Comparison of ENCODE assay signal across 14 mouse cellular contexts in the genomic region with DNA sequence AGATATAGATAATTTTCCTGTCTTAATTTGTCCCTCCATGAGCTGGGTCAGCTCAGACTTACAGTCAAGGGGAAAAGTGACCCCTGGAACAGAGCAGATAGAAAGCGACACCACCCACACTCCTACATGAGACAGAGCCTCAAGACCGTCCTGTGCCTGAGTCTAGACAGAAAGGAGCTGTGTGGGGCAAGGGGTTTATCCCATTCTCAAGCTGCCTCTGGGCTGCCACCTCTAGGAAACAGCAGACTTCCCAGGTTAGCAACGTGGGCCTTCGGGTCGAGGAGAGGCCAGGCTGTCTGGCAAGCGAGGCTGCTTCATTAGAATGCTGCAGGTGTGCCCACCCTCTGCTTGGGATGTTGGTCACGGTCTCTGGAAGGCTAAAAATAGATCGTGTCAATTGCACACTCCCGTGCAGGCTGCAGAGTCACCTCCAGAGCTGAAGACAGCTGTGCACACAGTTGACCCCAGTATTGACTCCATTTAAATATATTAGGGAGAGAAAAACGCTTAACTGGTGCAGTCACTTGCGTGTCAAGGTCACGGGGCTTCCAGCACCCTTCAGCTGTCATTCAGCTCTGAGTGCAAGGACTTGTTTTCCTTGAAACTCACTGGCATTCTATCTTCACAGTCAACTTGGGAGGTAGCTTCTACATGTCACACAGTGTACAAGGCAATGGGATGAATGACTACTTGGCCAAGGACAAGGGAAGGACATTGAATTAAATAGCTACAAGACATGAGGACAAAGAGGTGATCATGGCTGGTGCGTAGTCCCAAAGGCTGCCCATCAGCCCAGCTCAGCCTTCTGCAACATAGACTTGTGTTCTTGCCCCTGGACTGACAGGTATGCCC. TPM values are rescaled to one million over a fixed set of nuclear protein-coding genes. Genes with fewer than 3 reads are reported as not detected.
A peak's percentile ranks its signal among the peaks of the same experiment; 100 is the strongest.
DNase-seq lines count a peak whose midpoint lies in the region; ATAC-seq and TF ChIP-seq lines count a peak whose summit lies in the region.
"Had no signal": no experiment of that assay in that cellular context is flagged by ENCODE, and none has a peak within 500 bp of the region (broad histone marks: within the 10 kb centered on the region; RNA-seq: fewer than 3 reads in every experiment).

No protein-coding gene starts in this region.

- no peak overlapping the region for H3K4me3 ChIP-seq in kidney, postnatal 0 days (replicated peaks; ENCODE audit: low read depth, low read length)
- no peak overlapping the region for H3K4me3 ChIP-seq in neural tube, embryonic 13.5 days
- H3K4me3 ChIP-seq: liver, embryonic 13.5 days had no signal

- no peak overlapping the region for H3K4me2 ChIP-seq in kidney, postnatal 0 days (ENCODE audit: low read length)
- H3K4me2 ChIP-seq in neural tube, embryonic 13.5 days = no peak overlapping the region
- H3K4me2 ChIP-seq: liver, embryonic 13.5 days had no signal

- WGBS in kidney, postnatal 0 days = 42% methylated on average over 13 of the region's 13 CpGs
- WGBS in neural tube, embryonic 13.5 days = 21% methylated on average over 13 of the region's 13 CpGs

- H3K9ac ChIP-seq in kidney, postnatal 0 days (ENCODE audit: low read depth, low read length) = no peak overlapping the region
- no peak overlapping the region for H3K9ac ChIP-seq in neural tube, embryonic 13.5 days
- H3K9ac ChIP-seq: liver, embryonic 13.5 days had no signal

- H3K27ac ChIP-seq in kidney, postnatal 0 days = no peak overlapping the region
- peak overlapping the region; percentile 80 for H3K27ac ChIP-seq in neural tube, embryonic 13.5 days (replicated peaks)
- H3K27ac ChIP-seq: liver, embryonic 13.5 days; stomach, postnatal 0 days had no signal

- peak; percentile 29; the same call in 1 of the 2 replicates for ATAC-seq in kidney, postnatal 0 days (replicated peaks; ENCODE audit: low FRiP score, low read depth)
- ATAC-seq in neural tube, embryonic 13.5 days (ENCODE audit: low read depth) = peak; percentile 73
- ATAC-seq: inflammation-experienced regulatory T-cells, adult 6 months had no signal

- no peak for TF ChIP-seq CTCF in kidney, postnatal 0 days (IDR thresholded peaks at IDR 0.05; ENCODE audit: low read depth)

- no peaks in the 10 kb centered on the region for H3K9me3 ChIP-seq in kidney, postnatal 0 days (replicated peaks; ENCODE audit: low read length)
- no peaks in the 10 kb centered on the region for H3K9me3 ChIP-seq in neural tube, embryonic 13.5 days
- H3K9me3 ChIP-seq: liver, embryonic 13.5 days had no signal

- no peaks in the 10 kb centered on the region for H3K4me1 ChIP-seq in kidney, postnatal 0 days (replicated peaks; ENCODE audit: insufficient read depth, low read length)
- H3K4me1 ChIP-seq in neural tube, embryonic 13.5 days (replicated peaks) = peaks cover 41% of the 10 kb centered on the region
- H3K4me1 ChIP-seq: liver, embryonic 13.5 days had no signal

- no peaks in the 10 kb centered on the region for H3K36me3 ChIP-seq in kidney, postnatal 0 days (ENCODE audit: insufficient read depth, low read length)
- peaks cover 14% of the 10 kb centered on the region; the same call in 1 of the 2 replicates for H3K36me3 ChIP-seq in neural tube, embryonic 13.5 days
- H3K36me3 ChIP-seq: liver, embryonic 13.5 days had no signal

- H3K27me3 ChIP-seq in kidney, postnatal 0 days (ENCODE audit: insufficient read depth, low read length) = no peaks in the 10 kb centered on the region
- H3K27me3 ChIP-seq in neural tube, embryonic 13.5 days = no peaks in the 10 kb centered on the region
- H3K27me3 ChIP-seq: liver, embryonic 13.5 days had no signal

- peak; percentile 32 for DNase-seq in adrenal gland, adult 8-10 months
- no peak for DNase-seq in adrenal gland, postnatal 25 days
- peak; percentile 6 for DNase-seq in kidney, adult 9 months
- DNase-seq in kidney, adult 18-20 months = no peak
- DNase-seq in kidney, postnatal 0 days (ENCODE audit: low spot score) = peak; percentile 8
- no peak for DNase-seq in urinary bladder, postnatal 25 days (ENCODE audit: low spot score)
- no peak for DNase-seq in layer of hippocampus, adult 8-10 months (ENCODE audit: low spot score in 2 of 2)
- DNase-seq: liver, embryonic 13.5 days; retina, postnatal 1 day had no signal

RNA-seq across cellular contexts. Expression of a gene that starts 33.9 kb away (rescaled TPM):
- under 1 TPM in 2 of 4 experiments, not detected in 2; 0.09 to 0.10 TPM for total RNA-seq in adrenal gland, adult 8-10 months (2022)
- total RNA-seq in adrenal gland, postnatal 25 days (2021) = not detected in 2 replicates
- not detected in 2 replicates for polyA plus RNA-seq in kidney, postnatal 0 days (2015; fragmentation: Nextera tagmentation; extraction: Ambion mirVana)
- polyA plus RNA-seq in neural tube, embryonic 13.5 days (2015; fragmentation: Nextera tagmentation; extraction: Ambion mirVana) = 39.9 and 40.9 TPM in 2 replicates
- total RNA-seq in layer of hippocampus, adult 8-10 months (2022) = 10 to 100 TPM; 53.6 to 55.1 (median 54.2) TPM
- total RNA-seq: common myeloid progenitor, adult 5-6 weeks; megakaryocyte progenitor cell, adult 5-6 weeks had no signal
- polyA plus RNA-seq: inflammation-experienced regulatory T-cells, adult 6 months had no signal

Comparison
In these comparisons a context has a peak if more than half of its experiments do, and no peak if none do; other contexts are left out.
1. DNase-seq: peak in adrenal gland, adult 8-10 months (single experiment), kidney, adult 9 months (single experiment) and kidney, postnatal 0 days (single experiment); none in adrenal gland, postnatal 25 days (single experiment), kidney, adult 18-20 months (single experiment), urinary bladder, postnatal 25 days (single experiment) and layer of hippocampus, adult 8-10 months (0 of 2).
2. RNA of a gene that starts 33.9 kb away (total RNA-seq): 53.6 to 55.1 TPM in layer of hippocampus, adult 8-10 months; 0.09 to 0.10 TPM in adrenal gland, adult 8-10 months and not detected in adrenal gland, postnatal 25 days; every median in the first group is over 10 times any median in the second.